ENCODE assay signal across 15 mouse cellular contexts in the genomic region with DNA sequence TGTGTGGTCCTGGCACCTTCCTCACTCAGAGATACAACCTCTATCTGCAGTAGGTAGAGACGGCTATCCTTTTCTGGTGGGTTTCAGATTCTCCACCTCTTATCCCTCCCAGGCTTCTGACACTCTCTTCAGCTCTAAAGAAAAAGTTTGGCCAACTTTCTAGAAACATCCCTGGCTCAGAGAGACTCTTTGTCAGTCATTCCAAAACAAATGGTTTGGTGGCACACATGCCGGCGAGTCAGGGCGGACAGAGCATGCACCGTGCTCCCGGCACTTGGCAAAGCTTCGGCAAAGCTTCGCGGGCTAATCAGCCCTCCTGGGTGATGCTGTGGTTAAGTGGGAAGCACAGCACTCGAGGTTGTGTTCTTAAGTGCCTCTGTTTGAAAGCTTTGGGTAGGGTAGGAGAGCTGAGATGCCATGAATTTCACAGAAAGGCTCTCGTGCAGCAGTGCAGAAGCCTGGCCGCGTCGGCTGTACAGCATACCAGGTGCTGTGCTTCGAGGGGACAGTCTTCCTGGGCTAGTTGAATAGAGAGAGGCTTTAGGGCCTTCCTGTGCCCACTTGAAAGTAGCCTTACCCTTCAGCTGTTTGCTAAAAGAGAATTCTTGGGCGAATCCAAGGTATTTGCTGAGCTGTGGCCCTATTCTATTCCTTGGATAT. TPM values are rescaled to one million over a fixed set of nuclear protein-coding genes. Genes with fewer than 3 reads are reported as not detected.
DNase-seq lines count a peak whose midpoint lies in the region; ATAC-seq and TF ChIP-seq lines count a peak whose summit lies in the region.
"Had no signal": no experiment of that assay in that cellular context is flagged by ENCODE, and none has a peak within 500 bp of the region (broad histone marks: within the 10 kb centered on the region; RNA-seq: fewer than 3 reads in every experiment).

No protein-coding gene starts in this region.

- intact Hi-C loops in gastrocnemius, postnatal 36 days (cut with DNase I): no loop called here

- no peak overlapping the region for H3K4me2 ChIP-seq in forebrain, embryonic 11.5 days (ENCODE audit: low read depth, low read length, severe bottlenecking)
- H3K4me2 ChIP-seq in forebrain, embryonic 16.5 days (ENCODE audit: low read length): no peak overlapping the region
- no peak overlapping the region for H3K4me2 ChIP-seq in liver, embryonic 13.5 days
- H3K4me2 ChIP-seq in liver, embryonic 12.5 days: no peak overlapping the region
- H3K4me2 ChIP-seq in myocyte (ENCODE audit: low read depth): peak overlapping the region; percentile 58
- H3K4me2 ChIP-seq: hindbrain, embryonic 15.5 days; kidney, embryonic 15.5 days; limb, embryonic 13.5 days had no signal

- peak; percentile 50 for DNase-seq in forebrain, embryonic 11.5 days (ENCODE audit: low spot score)
- no peak for DNase-seq in liver, embryonic 13.5 days
- DNase-seq in G1E (ENCODE audit: low spot score): no peak
- no peak for DNase-seq in gastrocnemius, postnatal 36 days
- DNase-seq in right cerebral cortex, adult 18-20 months: no peak
- DNase-seq: forebrain, postnatal 0 days; gastrocnemius, postnatal 14 days had no signal

- ATAC-seq in forebrain, embryonic 11.5 days (replicated peaks; ENCODE audit: low FRiP score): no peak
- no peak for ATAC-seq in forebrain, embryonic 16.5 days
- no peak for ATAC-seq in liver, embryonic 13.5 days (ENCODE audit: low read depth)
- ATAC-seq in liver, embryonic 12.5 days: no peak
- ATAC-seq in G1E (ENCODE audit: extremely low read depth, insufficient number of reproducible peaks, low FRiP score, poor library complexity, severe bottlenecking): no peak
- ATAC-seq: forebrain, postnatal 0 days had no signal

- no peaks in the 10 kb centered on the region for H3K27me3 ChIP-seq in forebrain, embryonic 11.5 days (ENCODE audit: control insufficient read depth, insufficient read depth, low read length)
- no peaks in the 10 kb centered on the region for H3K27me3 ChIP-seq in forebrain, embryonic 16.5 days (replicated peaks; ENCODE audit: control insufficient read depth, insufficient read depth, low read length)
- no peaks in the 10 kb centered on the region for H3K27me3 ChIP-seq in liver, embryonic 13.5 days
- H3K27me3 ChIP-seq in liver, embryonic 12.5 days (replicated peaks): no peaks in the 10 kb centered on the region
- H3K27me3 ChIP-seq in G1E (ENCODE audit: insufficient read depth, low read length) (no peaks in the 10 kb centered on the region), myocyte (ENCODE audit: control insufficient read depth, insufficient read depth, insufficient read length) (no peaks in the 10 kb centered on the region)
- H3K27me3 ChIP-seq: hindbrain, embryonic 15.5 days; kidney, embryonic 15.5 days; limb, embryonic 13.5 days had no signal

- peaks cover 64% of the 10 kb centered on the region for H3K79me2 ChIP-seq in myocyte (ENCODE audit: control insufficient read depth, insufficient read depth)

- H3K36me3 ChIP-seq in forebrain, embryonic 11.5 days (ENCODE audit: control insufficient read depth, insufficient read depth, low read length): peaks cover 39% of the 10 kb centered on the region
- H3K36me3 ChIP-seq in forebrain, embryonic 16.5 days (ENCODE audit: control insufficient read depth, insufficient read depth): peaks cover 52% of the 10 kb centered on the region
- peaks cover 83% of the 10 kb centered on the region for H3K36me3 ChIP-seq in liver, embryonic 13.5 days
- H3K36me3 ChIP-seq in liver, embryonic 12.5 days: peaks cover 96% of the 10 kb centered on the region
- H3K36me3 ChIP-seq in G1E (replicated peaks) (peaks cover 92% of the 10 kb centered on the region), myocyte (ENCODE audit: control insufficient read depth, insufficient read depth) (peaks cover 89% of the 10 kb centered on the region)

- no peak overlapping the region for H3K4me3 ChIP-seq in forebrain, embryonic 11.5 days (ENCODE audit: low read depth, low read length)
- no peak overlapping the region for H3K4me3 ChIP-seq in forebrain, embryonic 16.5 days (replicated peaks; ENCODE audit: low read length)
- H3K4me3 ChIP-seq in liver, embryonic 13.5 days (replicated peaks): no peak overlapping the region
- H3K4me3 ChIP-seq in liver, embryonic 12.5 days: no peak overlapping the region
- H3K4me3 ChIP-seq in G1E (ENCODE audit: low read depth, low read length) (peak overlapping the region; percentile 36; the same call in 1 of the 2 replicates), myocyte (no peak overlapping the region)
- H3K4me3 ChIP-seq: hindbrain, embryonic 15.5 days; kidney, embryonic 15.5 days; limb, embryonic 13.5 days had no signal

- H3K9me3 ChIP-seq in forebrain, embryonic 11.5 days (ENCODE audit: control insufficient read depth, low read length): no peaks in the 10 kb centered on the region
- H3K9me3 ChIP-seq in forebrain, embryonic 16.5 days (ENCODE audit: control insufficient read depth, low read length): no peaks in the 10 kb centered on the region
- H3K9me3 ChIP-seq in liver, embryonic 13.5 days (replicated peaks): no peaks in the 10 kb centered on the region
- no peaks in the 10 kb centered on the region for H3K9me3 ChIP-seq in liver, embryonic 12.5 days (replicated peaks)
- H3K9me3 ChIP-seq in G1E (replicated peaks): no peaks in the 10 kb centered on the region
- H3K9me3 ChIP-seq: hindbrain, embryonic 15.5 days; kidney, embryonic 15.5 days; limb, embryonic 13.5 days had no signal

- peaks cover 9% of the 10 kb centered on the region; the same call in 1 of the 2 replicates for H3K4me1 ChIP-seq in forebrain, embryonic 11.5 days (replicated peaks; ENCODE audit: control insufficient read depth, insufficient read depth, low read length)
- H3K4me1 ChIP-seq in forebrain, embryonic 16.5 days (replicated peaks; ENCODE audit: control insufficient read depth, insufficient read depth, low read length): peaks cover 48% of the 10 kb centered on the region
- peaks cover 34% of the 10 kb centered on the region for H3K4me1 ChIP-seq in liver, embryonic 13.5 days (replicated peaks)
- peaks cover 30% of the 10 kb centered on the region for H3K4me1 ChIP-seq in liver, embryonic 12.5 days
- peaks cover 73% of the 10 kb centered on the region for H3K4me1 ChIP-seq in G1E (ENCODE audit: insufficient read depth, low read depth, low read length)

- no peak overlapping the region for H3K9ac ChIP-seq in forebrain, embryonic 11.5 days (ENCODE audit: low read length)
- H3K9ac ChIP-seq in forebrain, embryonic 16.5 days (replicated peaks; ENCODE audit: low read depth, low read length): no peak overlapping the region
- H3K9ac ChIP-seq in liver, embryonic 13.5 days: peak overlapping the region; percentile 26; the same call in 1 of the 2 replicates
- no peak overlapping the region for H3K9ac ChIP-seq in liver, embryonic 12.5 days
- H3K9ac ChIP-seq: forebrain, postnatal 0 days; hindbrain, embryonic 15.5 days; kidney, embryonic 15.5 days; limb, embryonic 13.5 days had no signal

- peak; percentile 45 for TF ChIP-seq POLR2A in myocyte (IDR thresholded peaks at IDR 0.05; ENCODE audit: insufficient read length, low read depth)

- 91% methylated on average over 16 of the region's 16 CpGs for WGBS in forebrain, embryonic 11.5 days
- WGBS in forebrain, embryonic 16.5 days: 77% methylated on average over 16 of the region's 16 CpGs
- WGBS in liver, embryonic 13.5 days (ENCODE audit: insufficient replicate concordance): 87% methylated on average over 16 of the region's 16 CpGs
- 86% methylated on average over 16 of the region's 16 CpGs for WGBS in liver, embryonic 12.5 days (ENCODE audit: insufficient replicate concordance)

- TF ChIP-seq CTCF in G1E (IDR thresholded peaks at IDR 0.05; ENCODE audit: low read depth, low read length): peak; percentile 1; the same call in 1 of the 2 replicates

- H3ac ChIP-seq in myocyte (ENCODE audit: control insufficient read depth, insufficient read length): no peak overlapping the region

- no peak overlapping the region for H3K27ac ChIP-seq in forebrain, embryonic 11.5 days (ENCODE audit: low read depth, low read length)
- H3K27ac ChIP-seq in forebrain, embryonic 16.5 days (ENCODE audit: low read length): no peak overlapping the region
- H3K27ac ChIP-seq in liver, embryonic 13.5 days: no peak overlapping the region
- no peak overlapping the region for H3K27ac ChIP-seq in liver, embryonic 12.5 days
- H3K27ac ChIP-seq: hindbrain, embryonic 15.5 days; kidney, embryonic 15.5 days; limb, embryonic 13.5 days had no signal

TF ChIP-seq in myocyte, 11 proteins besides CTCF, POLR2A, EP300 and RAD21:
- TF ChIP-seq POLR2AphosphoS2 (IDR thresholded peaks at IDR 0.05; ENCODE audit: insufficient read length, low read depth) (peak; percentile 91), REST (IDR thresholded peaks at IDR 0.05; ENCODE audit: insufficient read depth, insufficient read length) (no peak)

RNA-seq across cellular contexts. Expression of a gene that starts 11.5 kb away (rescaled TPM):
- polyA plus RNA-seq in forebrain, embryonic 11.5 days (2014; fragmentation: Nextera tagmentation; extraction: Ambion mirVana): 433 and 466 TPM in 2 replicates
- polyA plus RNA-seq in forebrain, embryonic 16.5 days (2015; fragmentation: Nextera tagmentation; extraction: Ambion mirVana): 290 and 318 TPM in 2 replicates
- polyA plus RNA-seq in liver, embryonic 13.5 days (2015; fragmentation: Nextera tagmentation; extraction: Ambion mirVana): 73.7 and 106 TPM in 2 replicates
- polyA plus RNA-seq in liver, embryonic 12.5 days (2016; fragmentation: Nextera tagmentation; extraction: Ambion mirVana): 136 and 148 TPM in 2 replicates
- total RNA-seq in G1E (2014; fragmentation: Nextera tagmentation): 710 and 771 TPM in 2 replicates
- 537 and 649 TPM in 2 replicates for total RNA-seq in G1E (2017)
- 63.8 and 97.6 TPM in 2 replicates for polyA plus RNA-seq in G1E (2012)
- 868 TPM for polyA plus RNA-seq in myocyte (2012; fragmentation: generic; extraction: Trizol)
- total RNA-seq in gastrocnemius, postnatal 36 days (2021): 10 to 100 TPM in 1 of 2 experiments, 1 to 10 TPM in 1; 6.4 to 12.3 TPM

RNA-seq across cellular contexts. Expression of a gene that starts 27.9 kb away (rescaled TPM):
- not detected in 2 replicates for polyA plus RNA-seq in forebrain, embryonic 11.5 days (2014; fragmentation: Nextera tagmentation; extraction: Ambion mirVana)
- 0.07 and 0.16 TPM in 2 replicates for polyA plus RNA-seq in forebrain, embryonic 16.5 days (2015; fragmentation: Nextera tagmentation; extraction: Ambion mirVana)
- 0.05 TPM in 1 of 2 replicates, not detected in the other for polyA plus RNA-seq in liver, embryonic 13.5 days (2015; fragmentation: Nextera tagmentation; extraction: Ambion mirVana)
- polyA plus RNA-seq in liver, embryonic 12.5 days (2016; fragmentation: Nextera tagmentation; extraction: Ambion mirVana): 0.04 TPM in 1 of 2 replicates, not detected in the other
- 0.23 TPM in 1 of 2 replicates, not detected in the other for total RNA-seq in G1E (2014; fragmentation: Nextera tagmentation)
- 0.44 and 0.76 TPM in 2 replicates for total RNA-seq in G1E (2017)
- polyA plus RNA-seq in G1E (2012): 0.10 and 0.13 TPM in 2 replicates
- 0.16 TPM for polyA plus RNA-seq in myocyte (2012; fragmentation: generic; extraction: Trizol)
- total RNA-seq in gastrocnemius, postnatal 36 days (2021): under 1 TPM; 0.10 to 0.20 TPM
- total RNA-seq: monocyte, adult 5-6 weeks had no signal
- polyA plus RNA-seq: embryonic facial prominence, embryonic 11.5 days had no signal
